Mouse (Mus musculus): ENCODE results near the gene Gps1.
A peak's percentile ranks its signal among the peaks of the same experiment; 100 is the strongest.
"Not testable (repeated sequence)": the region's sequence is repeated elsewhere in the genome, so short reads cannot be mapped to it uniquely, and the experiment has no call there.

The Gps1 gene

DNA sequence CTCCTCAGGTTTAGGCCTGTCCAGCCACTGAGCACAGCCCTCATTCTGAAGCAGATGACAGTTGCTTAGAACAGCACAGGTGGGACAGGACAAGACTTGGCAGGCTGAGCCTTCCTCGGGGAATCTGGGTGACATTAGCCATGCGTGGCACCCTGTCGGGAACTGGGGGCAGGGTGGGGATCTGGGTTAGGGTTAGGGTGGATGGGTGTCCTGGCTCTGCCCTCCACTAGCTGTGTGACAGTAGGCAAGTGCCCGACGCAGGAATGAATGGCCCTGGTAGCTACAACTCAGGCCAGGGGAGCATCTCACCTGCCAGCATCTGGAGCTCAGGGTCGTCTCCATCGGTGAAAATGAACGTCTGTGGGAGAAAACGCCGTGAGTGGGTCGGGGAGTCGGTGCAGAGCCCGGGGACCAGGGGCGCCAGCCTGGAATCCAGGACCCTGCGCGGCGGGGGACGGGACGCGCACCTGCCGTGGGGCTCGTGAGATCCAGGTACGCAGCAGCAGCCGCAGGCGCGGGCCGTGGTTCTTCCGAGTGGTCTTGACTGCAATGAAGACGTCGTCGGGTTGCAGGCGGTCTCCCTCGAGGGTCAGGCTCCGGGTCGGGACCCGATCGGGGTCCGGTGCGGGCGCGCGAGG lies 527 bp upstream of the Gps1 start:
- DNase-seq (ENCODE audit: low read depth, low spot score) = no peak

DNA sequence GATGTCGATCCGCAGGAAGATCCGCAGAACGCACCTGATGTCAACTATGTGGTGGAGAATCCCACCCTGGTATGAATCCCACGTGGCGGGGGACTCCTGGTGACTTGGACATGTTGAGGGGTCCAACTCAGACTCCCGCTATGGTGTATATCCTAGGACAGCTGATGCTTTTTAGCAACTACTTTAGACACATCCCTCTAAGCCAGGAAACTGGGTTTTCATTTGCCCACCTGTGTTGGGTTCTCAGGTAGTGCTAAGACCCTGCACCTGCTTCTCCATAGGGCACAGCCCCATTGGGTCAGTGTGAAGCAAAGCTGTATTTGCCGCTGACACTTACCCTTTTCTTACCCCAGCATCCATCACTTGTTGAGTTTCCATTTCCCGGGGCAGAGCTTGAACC lies 1.1 kb downstream of the Gps1 start:
- no peak for DNase-seq (ENCODE audit: low read depth, low spot score)

GRCm38 (mm10) chr11:120788460-120788859 lies 4.4 kb downstream of the Gps1 start:
- DNase-seq (ENCODE audit: low read depth, low spot score) = not testable (repeated sequence)

GRCm38 (mm10) chr11:120789355-120789754 lies 5.3 kb downstream of the Gps1 start:
- DNase-seq (ENCODE audit: low read depth, low spot score) = no peak

DNA sequence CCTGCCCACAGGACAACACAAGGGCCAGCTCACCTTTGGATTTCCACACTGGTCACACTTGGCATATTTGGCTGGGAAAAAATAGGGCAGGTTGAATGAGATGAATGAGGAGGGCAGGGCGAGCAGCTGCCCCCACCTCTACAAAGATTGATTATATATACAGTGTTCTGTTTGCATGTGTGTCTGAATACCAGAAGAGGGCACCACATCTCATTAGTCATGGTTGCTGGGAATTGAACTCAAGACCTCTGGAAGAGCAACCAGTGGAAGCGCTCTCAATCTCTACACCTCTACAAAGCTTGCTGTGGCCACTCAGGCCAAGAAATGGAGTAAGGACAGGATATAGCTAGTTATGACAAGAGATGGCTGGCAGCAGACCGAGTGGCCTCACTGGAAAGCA lies 5.7 kb downstream of the Gps1 start:
- DNase-seq (ENCODE audit: low read depth, low spot score) = no peak

DNA sequence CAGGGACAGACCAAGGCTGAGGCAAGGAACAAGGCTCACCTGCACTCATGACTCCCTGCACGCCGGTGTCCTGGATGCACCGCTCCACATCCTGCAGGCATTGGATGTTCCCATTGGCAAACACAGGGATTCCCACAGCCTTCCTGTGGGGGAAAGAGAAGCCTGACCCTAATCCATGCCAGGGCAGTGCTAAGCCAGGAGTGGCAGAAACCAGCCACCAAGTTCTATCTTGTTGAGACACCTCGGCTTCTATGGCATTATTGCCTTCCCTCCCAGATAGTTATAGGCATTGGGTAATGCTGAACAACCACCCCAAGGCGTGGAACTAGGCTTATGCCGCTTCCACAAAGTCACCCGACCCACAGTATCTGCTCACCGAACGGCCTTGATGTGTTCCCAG lies 8.6 kb downstream of the Gps1 start:
- no peak for DNase-seq (ENCODE audit: low read depth, low spot score)

DNA sequence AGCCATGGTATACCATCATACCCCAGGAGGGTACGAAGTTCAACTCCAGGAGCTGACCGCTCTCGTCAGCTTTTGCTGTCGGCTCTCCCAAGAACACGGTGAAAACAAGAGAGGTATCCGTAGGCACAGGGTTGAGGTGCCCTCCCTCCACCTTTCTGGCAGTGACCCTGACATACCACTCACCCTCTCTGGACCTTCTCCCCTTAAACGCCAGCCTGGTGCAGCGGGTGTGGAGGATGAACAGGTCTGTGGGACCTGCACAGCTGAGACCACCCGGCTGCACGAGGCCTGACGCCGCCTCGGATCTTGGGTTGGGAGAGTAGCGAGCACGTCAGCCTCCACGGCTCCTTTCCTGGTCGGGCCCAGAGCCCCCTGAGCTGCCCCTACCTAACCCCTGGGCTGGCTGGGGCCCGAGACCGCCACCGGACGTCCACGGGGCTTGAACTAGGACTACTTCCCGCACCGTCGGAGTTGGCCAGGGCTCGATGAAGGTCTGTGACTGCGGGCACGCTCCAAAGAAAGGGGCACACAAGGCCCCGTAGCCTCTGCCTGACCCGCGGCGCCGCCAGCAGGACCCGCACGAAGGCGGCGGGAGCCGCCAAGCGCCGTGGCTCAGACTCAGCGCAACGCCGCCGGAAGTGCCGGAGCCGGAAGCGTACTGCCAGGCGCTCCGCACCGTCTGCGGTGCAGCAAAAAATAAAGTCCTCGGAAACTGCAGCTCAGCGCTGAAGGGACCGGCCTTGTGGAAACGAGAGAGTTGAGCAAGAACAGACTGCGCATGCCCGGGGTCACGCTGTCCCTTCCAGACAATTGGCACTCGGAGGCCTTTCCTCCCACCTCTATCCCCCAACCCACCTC lies 11.9 kb downstream of the Gps1 start, which contains the start of gene Dus1l:
Gene Dus1l, minus strand, starts transcription at position 648 of the 858 bp plus-strand sequence.
- peak; percentile 98 for DNase-seq (ENCODE audit: low read depth, low spot score)

DNA sequence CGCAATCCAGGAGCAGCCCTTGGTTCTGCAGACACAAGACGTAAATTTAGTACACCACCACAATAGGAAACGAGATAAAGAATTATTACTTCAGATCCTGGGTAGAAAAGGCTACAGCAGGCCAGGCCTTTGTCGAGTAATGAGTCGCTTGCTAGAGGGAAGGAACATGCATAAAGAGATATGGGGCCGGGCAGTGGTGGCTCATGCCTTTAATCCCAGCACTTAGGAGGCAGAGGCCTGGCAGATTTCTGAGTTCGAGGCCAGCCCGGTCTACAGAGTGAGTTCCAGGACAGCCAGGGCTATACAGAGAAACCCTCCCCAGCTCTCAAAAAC lies 12.5 kb downstream of the Gps1 start:
- DNase-seq (ENCODE audit: low read depth, low spot score) = no peak

GRCm38 (mm10) chr11:120798244-120798643 lies 14.2 kb downstream of the Gps1 start:
- DNase-seq (ENCODE audit: low read depth, low spot score) = no peak

DNA sequence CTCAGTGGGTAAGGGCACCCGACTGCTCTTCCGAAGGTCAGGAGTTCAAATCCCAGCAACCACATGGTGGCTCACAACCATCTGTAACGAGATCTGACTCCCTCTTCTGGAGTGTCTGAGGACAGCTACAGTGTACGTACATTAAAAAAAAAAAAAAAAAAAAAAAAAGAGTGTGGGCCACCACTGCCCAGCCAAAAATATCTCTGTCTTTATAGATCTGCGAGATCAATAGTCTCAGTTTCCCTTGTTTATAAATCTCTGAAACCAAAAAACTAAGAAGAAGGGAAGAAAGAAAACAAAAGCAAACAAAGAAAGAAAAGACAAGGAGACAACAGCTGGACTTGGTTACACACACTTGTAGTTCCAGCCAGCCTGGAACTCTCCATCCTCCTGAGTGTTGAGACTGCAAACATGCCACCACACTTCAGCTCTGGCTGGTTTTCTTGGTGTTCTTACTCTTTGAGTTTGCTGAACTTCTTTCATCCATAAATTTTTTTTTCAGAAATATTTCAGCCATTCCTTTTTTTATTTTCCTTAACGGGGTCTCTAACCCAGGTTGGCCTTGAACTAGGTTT lies 15.3 kb downstream of the Gps1 start:
- no peak for DNase-seq (ENCODE audit: low read depth, low spot score)

- DNase-seq (ENCODE audit: low read depth, low spot score) = peak; percentile 95
Measured at GRCm38 (mm10) chr11:120800061-120800904, 16.2 kb downstream of the Gps1 start.

DNA sequence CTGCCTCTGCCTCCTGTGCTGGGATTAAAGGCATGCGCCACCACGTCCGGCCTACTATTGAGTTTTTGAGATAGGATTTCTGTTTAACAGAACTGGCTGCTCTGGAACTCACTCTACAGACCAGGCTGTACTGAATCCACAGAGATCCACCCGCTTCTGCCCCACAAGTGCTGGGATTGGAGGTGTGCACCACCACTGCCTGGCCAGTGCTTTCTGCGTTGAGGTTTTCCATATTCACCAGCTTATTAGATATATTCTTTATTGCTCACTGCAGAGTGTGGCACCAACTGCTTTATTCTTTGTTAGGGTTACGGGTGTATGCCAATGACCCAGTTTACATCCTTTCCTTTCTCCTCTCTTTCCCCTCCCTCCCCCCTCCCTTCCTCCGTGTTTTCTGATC lies 20.2 kb downstream of the Gps1 start:
- no peak for DNase-seq (ENCODE audit: low read depth, low spot score)

DNA sequence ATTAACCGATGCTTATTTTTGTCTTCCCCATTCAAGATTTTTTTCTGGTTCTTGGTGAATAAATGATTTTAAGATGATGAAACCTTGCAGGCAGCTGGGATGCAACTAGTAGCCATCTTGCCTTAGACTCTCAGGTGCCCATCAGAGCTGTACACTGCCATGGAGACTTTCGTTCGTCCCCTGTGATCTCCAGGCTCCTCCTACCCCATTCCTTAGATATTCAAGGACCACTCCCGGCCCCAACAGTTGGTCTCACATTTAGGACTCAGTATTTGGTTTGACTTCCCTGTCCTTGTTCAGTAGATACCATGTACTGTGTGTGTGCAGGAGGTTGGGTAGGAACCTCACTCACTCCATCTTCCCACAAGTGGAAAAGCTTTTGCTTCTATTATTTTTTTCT lies 20.7 kb downstream of the Gps1 start:
- DNase-seq (ENCODE audit: low read depth, low spot score) = no peak

DNA sequence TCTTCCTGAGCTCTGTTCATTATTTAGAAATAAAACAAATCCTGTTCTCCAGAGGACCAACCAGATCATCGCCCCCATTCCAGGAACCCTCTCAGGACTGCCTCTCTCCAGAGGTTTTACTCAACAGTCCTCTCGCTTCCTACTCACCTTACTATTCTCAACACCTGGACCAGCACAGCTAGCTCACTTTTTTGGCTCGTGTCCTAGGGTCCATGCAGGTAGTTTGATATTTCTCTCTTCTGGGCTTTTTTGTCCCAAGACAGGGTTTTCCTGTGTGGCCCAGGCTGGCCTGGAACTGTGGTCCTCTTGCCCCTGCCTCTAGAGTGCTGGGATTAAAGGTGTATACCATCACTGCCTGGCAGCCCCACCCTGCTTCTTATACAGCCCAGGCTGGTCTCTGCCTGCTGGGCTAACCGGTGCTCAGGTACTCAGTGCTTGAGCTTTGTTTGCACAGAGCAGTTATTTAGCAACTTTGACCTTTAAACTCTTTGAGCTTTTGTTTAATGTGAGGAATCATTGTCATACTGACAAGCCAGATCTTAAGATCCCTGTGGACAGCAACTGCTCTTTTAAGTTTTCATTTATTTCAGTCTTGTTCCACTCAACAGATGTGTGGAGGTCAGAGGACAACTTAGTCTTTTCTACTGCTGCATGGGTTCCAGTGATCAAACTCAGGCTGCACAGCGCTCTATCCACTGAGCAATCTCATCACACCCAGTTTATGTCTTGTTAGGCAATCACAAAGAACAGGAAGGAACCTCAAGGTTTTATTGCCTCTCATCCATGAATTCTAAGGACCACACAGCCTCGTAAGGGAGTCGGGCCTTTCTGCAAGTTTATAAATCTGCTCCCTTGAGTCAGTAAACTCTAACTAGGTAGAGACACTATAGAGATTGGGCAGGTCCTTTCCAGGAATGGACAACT lies 21.6 kb downstream of the Gps1 start:
- peak; percentile 67 for DNase-seq (ENCODE audit: low read depth, low spot score)

GRCm38 (mm10) chr11:120808010-120808409 lies 23.9 kb downstream of the Gps1 start:
- no peak for DNase-seq (ENCODE audit: low read depth, low spot score)

DNA sequence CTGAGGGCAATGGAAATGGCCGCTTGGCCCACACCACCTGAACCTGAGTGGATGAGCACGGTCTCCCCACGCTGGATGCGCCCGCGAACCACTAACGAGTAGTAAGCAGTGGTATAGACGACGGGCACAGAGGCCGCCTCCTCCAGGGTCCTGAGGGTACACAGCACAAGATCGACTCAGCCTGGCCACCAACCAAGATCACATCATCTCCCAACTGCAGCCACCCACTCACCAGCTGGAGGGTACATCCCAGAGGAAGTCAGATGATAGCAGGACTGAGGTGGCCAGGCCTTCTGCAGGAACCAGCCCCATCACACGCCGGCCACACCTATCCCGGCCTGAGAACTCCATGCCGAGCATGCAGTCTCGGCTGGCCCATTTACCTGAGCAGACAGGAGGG lies 28.0 kb downstream of the Gps1 start:
- DNase-seq (ENCODE audit: low read depth, low spot score) = no peak

- DNase-seq (ENCODE audit: low read depth, low spot score) = no peak
Measured at GRCm38 (mm10) chr11:120817358-120817757, 33.3 kb downstream of the Gps1 start.

- DNase-seq (ENCODE audit: low read depth, low spot score) = no peak
Measured at GRCm38 (mm10) chr11:120818251-120818650, 34.2 kb downstream of the Gps1 start.

- no peak for DNase-seq (ENCODE audit: low read depth, low spot score)
Measured at GRCm38 (mm10) chr11:120819556-120819955, 35.5 kb downstream of the Gps1 start.

GRCm38 (mm10) chr11:120820546-120820945 lies 36.5 kb downstream of the Gps1 start:
- DNase-seq (ENCODE audit: low read depth, low spot score) = no peak
